Mouse (Mus musculus): Measurements from ENCODE around the gene Noxa1.
A peak's percentile ranks its signal among the peaks of the same experiment; 100 is the strongest.

Noxa1 gene

DNA sequence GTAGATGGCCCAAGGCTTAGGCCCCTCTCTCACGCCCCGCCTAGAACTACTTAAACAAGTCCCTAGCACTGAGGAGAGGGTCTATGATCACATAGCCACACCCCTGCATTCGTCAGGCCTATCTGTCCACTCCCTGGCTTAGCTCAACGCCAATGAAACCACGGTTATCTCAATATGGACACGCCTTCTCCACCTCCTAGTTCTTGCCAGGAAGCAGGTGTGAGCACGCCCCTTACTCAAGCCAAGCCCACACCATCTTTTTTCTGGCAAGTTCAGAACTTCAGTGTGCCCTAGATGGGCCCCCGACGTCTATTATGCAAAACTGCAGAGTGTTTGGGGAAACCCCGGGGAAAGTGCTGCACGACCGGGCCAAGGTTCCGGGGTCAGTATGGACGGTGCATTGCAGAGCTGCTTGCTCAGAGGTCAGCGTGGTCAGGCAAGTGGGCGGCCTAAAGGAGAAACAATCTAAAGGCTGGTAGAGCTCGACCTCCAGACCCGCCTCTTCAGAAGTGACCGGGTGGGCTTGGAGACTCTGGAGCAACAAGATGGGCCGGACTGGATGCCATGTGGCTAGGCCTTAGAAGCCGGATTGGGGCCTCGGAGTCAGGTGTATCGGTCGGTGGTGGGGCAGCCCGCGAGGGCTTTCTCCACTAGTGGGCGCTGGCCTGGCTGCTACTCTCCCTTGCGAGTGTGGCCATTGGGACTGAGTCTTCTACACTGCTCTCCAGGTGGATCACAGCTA, at the start of gene Noxa1:
Gene Noxa1 (minus strand): TSS at position 41 of the 742 bp plus-strand sequence.
- no peak for DNase-seq

- no peak for DNase-seq
Observed at GRCm38 (mm10) chr2:25141921-25142320, 47.0 kb upstream of the Noxa1 start.

- DNase-seq, result no peak
Observed at GRCm38 (mm10) chr2:25141185-25141584, 46.2 kb upstream of the Noxa1 start.

GRCm38 (mm10) chr2:25137832-25138231, 42.9 kb upstream of the Noxa1 start:
- DNase-seq, result no peak

GRCm38 (mm10) chr2:25131601-25132000, 36.7 kb upstream of the Noxa1 start:
- no peak for DNase-seq

GRCm38 (mm10) chr2:25128072-25128471, 33.1 kb upstream of the Noxa1 start:
- no peak for DNase-seq

DNA sequence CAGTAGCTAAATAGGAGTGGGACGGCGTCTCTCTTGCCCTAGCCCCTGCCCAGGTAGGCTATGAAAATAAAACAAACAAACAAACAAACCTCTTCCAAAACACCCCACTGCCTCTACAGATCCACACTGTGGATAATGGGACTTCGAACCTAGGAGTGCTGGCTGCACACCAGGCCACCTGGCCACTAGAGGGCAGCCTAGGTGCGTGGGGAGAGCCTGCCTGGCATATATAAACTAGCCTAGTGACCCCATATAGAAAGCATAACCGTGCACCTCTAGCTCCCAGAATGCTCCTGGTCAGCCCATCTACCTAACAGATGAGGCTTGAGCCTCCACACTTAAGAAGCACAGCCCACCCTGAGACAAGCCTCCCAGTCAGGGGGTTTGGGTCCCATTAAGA, 32.3 kb upstream of the Noxa1 start:
- peak; percentile 40 to 74 for DNase-seq

DNA sequence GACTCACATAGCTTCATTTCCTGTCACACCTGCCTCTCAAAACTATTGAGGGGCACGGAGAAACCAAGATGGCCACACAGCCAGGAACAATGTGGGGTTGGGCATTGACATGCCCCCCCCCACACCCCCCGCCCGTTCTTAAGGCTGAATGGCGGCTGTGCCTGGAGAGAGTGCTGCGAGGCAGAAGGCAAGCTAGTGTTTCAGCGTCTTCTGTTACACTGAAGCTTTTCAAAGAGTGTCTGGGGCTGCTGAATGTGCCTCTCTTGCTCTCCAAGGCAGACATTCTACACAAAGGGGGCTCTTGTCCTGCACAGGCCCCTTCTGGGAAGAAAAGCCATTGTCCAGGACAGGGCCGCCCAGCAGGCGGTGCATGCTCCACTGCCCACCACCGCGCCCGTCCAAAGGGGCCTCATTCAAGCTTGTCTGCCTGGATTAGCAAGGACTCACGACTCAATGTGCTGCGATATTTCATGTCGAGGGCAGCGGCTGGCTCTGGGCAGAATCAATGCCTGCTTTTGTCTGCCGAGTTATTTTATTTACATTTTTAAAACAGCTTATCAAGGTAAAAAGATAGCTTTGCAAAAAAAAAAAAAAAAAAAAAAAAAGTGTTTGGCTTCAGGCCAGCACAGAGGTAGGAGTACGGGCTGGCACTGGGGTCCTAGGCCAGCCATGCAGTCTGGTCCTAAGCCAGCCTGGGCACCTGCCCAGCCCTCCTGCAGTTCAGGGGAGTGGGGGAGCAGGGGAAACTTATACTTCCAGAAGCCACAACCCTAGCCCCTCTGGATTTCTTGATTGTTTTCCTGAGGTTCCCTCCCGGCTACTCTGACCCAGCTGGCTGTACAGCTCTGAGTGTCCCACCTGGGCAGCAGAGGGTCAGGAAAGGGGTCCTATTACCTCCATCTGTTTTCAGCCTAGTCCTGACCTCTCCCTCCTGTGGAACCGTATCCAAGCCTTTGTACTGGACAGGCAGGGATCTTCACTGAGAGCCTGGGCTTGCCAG, 31.4 kb upstream of the Noxa1 start:
- DNase-seq, result no peak

DNA sequence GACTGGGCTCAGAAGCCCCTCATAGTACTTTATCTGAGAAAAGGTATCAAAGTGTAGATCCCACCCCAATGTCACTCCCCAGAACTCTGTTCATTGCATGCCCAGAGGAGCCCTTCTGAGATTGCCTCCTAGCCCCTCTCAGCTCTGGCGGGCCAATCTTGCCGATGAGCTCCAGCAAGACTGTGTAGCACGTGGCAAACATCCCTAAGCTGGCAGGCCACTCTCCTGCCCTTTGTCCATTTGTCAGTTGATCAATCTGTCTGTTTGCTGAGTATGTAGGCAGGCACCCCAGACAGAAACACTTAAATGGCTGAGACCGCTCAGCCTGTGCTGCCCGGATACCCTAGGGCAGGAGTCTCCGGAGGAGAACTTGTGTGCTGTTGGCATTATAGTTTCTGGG, 30.2 kb upstream of the Noxa1 start:
- no peak for DNase-seq

GRCm38 (mm10) chr2:25124411-25124810, 29.5 kb upstream of the Noxa1 start:
- no peak for DNase-seq

DNA sequence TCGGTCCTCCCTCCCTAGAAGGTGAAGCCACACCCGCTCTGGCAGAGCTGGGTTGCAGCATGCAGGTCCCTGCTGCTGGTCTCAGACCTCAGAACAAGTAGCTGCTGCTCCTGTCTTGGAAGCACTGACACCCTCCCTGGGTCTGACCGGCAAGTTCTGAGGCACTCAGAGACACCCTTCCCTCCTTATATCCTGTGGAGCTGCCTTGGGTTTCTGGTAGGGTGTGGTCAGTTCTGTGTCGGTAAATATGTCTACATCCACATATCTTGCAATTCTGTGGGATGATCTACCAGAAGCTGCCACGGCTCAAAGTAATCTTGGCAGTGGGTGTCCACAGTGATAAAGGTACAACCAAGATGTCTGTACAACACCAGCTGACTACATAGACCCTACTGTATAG, 28.6 kb upstream of the Noxa1 start:
- no peak for DNase-seq

DNA sequence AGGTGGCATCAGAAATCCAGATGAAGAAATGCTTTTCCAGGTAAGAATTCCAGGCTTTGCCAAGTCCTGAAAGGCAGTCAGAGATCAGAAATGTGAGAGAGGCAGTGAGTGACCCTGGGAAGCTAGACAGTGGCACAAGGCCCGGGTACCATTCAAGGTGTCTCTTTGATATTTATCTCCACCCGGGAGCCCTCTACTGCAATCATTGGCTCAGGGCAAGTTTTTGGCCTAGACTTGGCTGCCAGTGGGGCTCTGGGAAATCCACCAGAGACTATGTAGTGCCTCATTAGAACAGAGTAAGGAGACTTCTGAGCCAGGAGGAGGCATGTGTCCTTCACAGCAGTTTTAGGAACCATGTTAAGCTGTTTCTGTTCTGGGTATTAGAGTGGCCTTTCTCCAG, 27.7 kb upstream of the Noxa1 start:
- DNase-seq, result no peak

DNA sequence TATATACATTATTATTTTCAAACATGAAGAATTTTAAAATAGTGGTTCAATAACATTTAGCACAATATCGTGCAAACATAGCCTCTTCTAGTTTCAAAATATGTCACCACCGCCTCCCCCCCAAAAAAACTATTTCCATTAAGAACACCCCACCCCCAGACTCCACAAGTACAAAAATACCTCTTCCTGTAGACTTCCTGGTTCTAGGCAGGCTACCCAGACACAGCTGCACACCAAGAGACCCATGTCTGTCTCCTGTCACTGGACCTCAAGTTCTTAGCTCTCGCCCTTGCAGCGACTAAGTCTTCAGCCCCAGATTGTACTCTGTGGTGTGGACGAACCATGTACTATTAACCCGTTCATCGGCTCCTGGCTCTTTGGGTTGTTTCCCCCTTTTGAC, 26.0 kb upstream of the Noxa1 start:
- no peak for DNase-seq

DNA sequence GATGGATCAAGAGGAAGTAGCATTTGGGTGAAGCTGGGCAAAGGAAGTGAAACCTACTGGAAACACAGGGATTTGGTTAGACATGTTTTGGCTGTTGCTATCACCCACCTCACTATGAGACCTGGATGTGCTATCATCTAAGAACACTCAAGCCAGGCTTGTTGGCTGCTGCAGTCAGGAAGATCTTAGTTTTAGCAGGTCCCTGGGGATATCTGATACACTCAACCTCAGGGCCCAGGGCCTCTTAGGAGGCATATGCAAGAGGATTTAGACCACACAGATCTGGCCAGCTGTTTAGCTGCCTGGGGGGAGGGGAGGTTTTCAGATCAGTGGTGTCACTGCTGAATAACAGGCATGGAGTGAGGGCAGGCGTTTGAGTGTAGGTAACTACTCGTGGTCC, 20.5 kb upstream of the Noxa1 start:
- no peak for DNase-seq

DNA sequence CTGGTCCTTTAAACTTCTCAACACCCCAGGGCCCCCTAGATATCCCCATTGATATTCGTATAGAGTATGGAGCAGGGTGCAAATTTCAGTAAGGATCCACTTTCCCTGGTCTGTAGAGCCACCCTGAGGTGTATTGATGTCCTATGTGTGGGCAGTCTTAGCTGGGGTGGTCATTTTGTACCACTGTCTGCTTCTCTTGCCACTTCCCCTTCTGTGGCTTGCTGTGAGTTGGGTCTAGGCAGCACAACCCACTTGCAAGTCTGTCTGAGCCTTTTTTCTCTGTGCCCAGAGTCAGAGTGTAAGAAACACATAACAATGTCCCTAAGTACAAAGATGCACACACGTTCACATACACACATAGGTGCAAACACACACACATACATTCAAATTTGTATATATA, 19.4 kb upstream of the Noxa1 start:
- DNase-seq, result no peak

- peak in 1 of 2 experiments; percentile 12 for DNase-seq
Observed at GRCm38 (mm10) chr2:25111184-25111791, 16.3 kb upstream of the Noxa1 start.

DNA sequence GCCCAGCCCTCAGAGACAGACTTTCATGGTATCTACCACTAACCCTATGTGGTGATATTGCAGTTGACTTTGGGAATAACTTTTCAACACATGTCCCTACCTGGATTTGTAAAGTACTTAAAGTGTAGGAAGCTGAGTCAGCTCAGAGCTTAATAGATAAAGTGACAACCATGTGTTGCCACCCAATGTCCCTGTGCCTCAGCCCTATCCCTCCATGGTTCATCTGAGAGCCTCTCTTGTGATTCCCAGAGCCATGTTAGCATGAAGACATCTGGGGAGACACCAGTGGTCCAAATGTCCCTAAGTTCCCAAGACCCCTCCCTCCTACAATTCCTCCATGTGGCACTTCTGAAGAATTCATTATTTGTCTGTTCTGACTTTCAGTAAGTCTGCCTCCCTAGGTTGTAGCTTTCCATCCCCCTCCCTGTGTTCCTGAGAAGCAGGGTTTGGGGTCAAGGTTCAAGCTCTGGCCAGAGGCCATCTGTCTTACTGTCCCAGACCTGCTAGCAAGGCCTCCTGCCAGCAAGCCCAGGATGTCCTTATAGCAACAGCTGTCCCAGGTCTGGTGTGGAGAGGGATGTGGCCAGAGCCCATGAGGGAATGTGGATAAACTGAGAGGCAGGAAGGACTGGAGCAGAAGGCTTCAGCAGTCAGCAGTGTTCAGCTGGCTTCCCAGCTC, 15.7 kb upstream of the Noxa1 start:
- DNase-seq, result peak; percentile 81 to 86

DNA sequence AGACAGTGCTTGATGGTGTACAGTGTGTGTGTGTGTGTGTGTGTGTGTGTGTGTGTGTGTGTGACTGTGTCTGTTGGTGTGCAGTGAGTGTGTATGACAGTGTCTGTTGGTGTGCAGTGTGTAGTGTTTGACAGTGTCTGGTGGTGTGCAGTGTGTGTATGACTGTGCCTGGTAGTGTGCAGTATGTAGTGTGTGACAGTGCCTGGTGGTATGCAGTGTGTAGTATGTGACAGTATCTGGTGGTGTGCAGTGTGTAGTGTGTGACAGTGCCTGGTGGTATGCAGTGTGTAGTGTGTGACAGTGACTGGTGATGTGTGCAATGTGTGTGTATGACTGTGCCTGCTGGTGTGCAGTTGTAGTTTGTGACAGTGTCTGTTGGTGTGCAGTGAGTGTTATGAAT, 14.5 kb upstream of the Noxa1 start:
- DNase-seq, result no peak

GRCm38 (mm10) chr2:25106045-25106444, 11.1 kb upstream of the Noxa1 start:
- no peak for DNase-seq

- DNase-seq, result no peak
Observed at GRCm38 (mm10) chr2:25104122-25104521, 9.2 kb upstream of the Noxa1 start.

GRCm38 (mm10) chr2:25099703-25100102, 4.8 kb upstream of the Noxa1 start:
- no peak for DNase-seq

GRCm38 (mm10) chr2:25098956-25099355, 4.0 kb upstream of the Noxa1 start:
- peak in 1 of 2 experiments; percentile 36 for DNase-seq
